Mouse (Mus musculus) liver, embryonic 12.5 days (tissue): ENCODE data around the gene Cyth3. TPM values are rescaled to one million over a fixed set of nuclear protein-coding genes. Genes with fewer than 3 reads are reported as not detected.

Experiments
- ATAC-seq: fragments of 200-750 bp; cut with Nextera tagmentation; 2 replicates; pipeline ENCODE4 v1.8.0; 2017; ENCODE audit warnings: moderate number of reproducible peaks, mild to moderate bottlenecking, moderate library complexity
- H3K27ac ChIP-seq: fragments of 300-500 bp; sonication (generic); 2 replicates; pipeline ENCODE4 v1.5.1; 2016; ENCODE audit warnings: mild to moderate bottlenecking
- H3K27me3 ChIP-seq: fragments of 300-500 bp; sonication (generic); replicated peaks from 2 replicates; pipeline ENCODE4 v1.6.1; 2016; ENCODE audit warnings: mild to moderate bottlenecking, moderate library complexity
- H3K36me3 ChIP-seq: fragments of 300-500 bp; sonication (generic); 2 replicates; pipeline ENCODE4 v1.6.1; 2016; ENCODE audit warnings: mild to moderate bottlenecking, moderate library complexity
- H3K4me1 ChIP-seq: fragments of 300-500 bp; sonication (generic); 2 replicates; pipeline ENCODE4 v1.6.1; 2016
- H3K4me2 ChIP-seq: fragments of 300-500 bp; sonication (generic); 2 replicates; pipeline ENCODE4 v1.6.1; 2016; ENCODE audit warnings: mild to moderate bottlenecking, moderate library complexity
- H3K4me3 ChIP-seq: fragments of 300-500 bp; sonication (generic); 2 replicates; pipeline ENCODE4 v1.5.1; 2016; ENCODE audit warnings: mild to moderate bottlenecking, moderate library complexity
- H3K9ac ChIP-seq: fragments of 300-500 bp; sonication (generic); 2 replicates; pipeline ENCODE4 v1.6.1; 2016; ENCODE audit warnings: mild to moderate bottlenecking, moderate library complexity
- H3K9me3 ChIP-seq: fragments of 300-500 bp; sonication (generic); replicated peaks from 2 replicates; pipeline ENCODE4 v1.6.1; 2016; ENCODE audit warnings: mild to moderate bottlenecking, moderate library complexity
- WGBS: fragments of 180-500 bp; shearing (Covaris S2); methylation state at CpG from one replicate; pipeline ENCODE4 v1.1.7; 2016; ENCODE audit not compliant: insufficient replicate concordance; 5-methylcytosine and 5-hydroxymethylcytosine counted together
- polyA plus RNA-seq: library from polyadenylated mRNA; unstranded; fragments of >200 nt; fragmentation: Nextera tagmentation; extraction: Ambion mirVana; gene quantifications from 2 replicates; pipeline ENCODE4 v1.2.1, GENCODE M21; 2016

Gene Cyth3
- 46.0 and 47.7 TPM in 2 replicates for polyA plus RNA-seq

DNA sequence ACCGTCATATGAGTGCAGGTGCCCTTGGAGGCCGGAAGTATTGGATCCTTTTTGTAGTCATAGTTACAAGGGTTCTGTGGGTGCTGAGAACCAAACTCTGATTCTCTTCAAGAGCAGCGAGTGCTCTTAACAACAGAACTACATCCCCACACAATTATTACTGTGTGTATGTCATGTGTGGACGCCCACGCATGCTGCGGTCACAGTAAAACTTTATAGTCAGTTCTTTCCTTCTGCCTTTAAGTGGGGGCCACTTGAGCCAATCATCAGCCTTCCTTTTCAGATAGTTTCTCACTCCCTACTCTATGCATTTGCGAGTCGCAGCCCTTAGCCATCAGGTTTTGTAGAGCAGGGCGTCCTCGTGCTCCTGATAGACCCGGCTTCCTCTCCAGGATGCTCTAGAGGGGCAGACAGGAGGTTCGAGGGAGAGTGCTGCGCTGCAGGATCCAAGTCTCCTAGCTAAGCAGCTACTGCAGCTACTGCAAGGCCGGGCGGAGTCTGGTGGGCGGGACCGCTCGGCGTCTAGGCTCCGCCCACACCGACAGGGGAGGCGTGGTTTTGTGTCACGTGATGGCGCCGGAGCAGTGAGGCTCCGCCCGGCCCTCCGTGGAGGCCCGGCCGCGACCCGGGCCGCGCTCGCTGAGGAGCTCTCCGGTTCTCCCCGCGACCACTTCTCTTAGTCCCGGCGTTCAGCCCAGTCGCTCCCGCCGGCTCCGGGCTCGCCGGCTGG is at the start of gene Cyth3:
Gene Cyth3, plus strand, starts transcription at position 555 of the 730 bp plus-strand sequence.
- Histone ChIP-seq H3K4me1 (peaks cover 83% of the 10 kb centered on the region), H3K27ac (peak within 1 kb of the TSS; percentile 96), H3K9me3 (no peaks in the 10 kb centered on the region), H3K27me3 (no peaks in the 10 kb centered on the region), H3K36me3 (no peaks in the 10 kb centered on the region), H3K4me2 (peak within 1 kb of the TSS; percentile 90), H3K9ac (peak within 1 kb of the TSS; percentile 100), H3K4me3 (peak within 1 kb of the TSS; percentile 99)
- ATAC-seq, result peak; percentile 80
- WGBS, result 6% methylated on average over 46 of the region's 46 CpGs

- Histone ChIP-seq H3K4me2 (no peak overlapping the region), H3K4me1 (no peaks in the 10 kb centered on the region; the same call in 1 of the 2 replicates), H3K9ac (no peak overlapping the region), H3K27me3 (no peaks in the 10 kb centered on the region; the same call in 1 of the 2 replicates), H3K27ac (no peak overlapping the region), H3K4me3 (no peak overlapping the region), H3K9me3 (no peaks in the 10 kb centered on the region), H3K36me3 (no peaks in the 10 kb centered on the region)
- WGBS, result 76% methylated on average over 4 of the region's 4 CpGs
- ATAC-seq, result no peak
These were observed 49.2 kb upstream of the Cyth3 start for GRCm38 (mm10) chr5:143573067-143573466.

GRCm38 (mm10) chr5:143574261-143575178 is 47.7 kb upstream of the Cyth3 start:
- no peaks in the 10 kb centered on the region for H3K36me3 ChIP-seq
- H3K4me1 ChIP-seq, result no peaks in the 10 kb centered on the region; the same call in 1 of the 2 replicates
- ATAC-seq, result no peak
- 71% methylated on average over 19 of the region's 19 CpGs for WGBS
- H3K27me3 ChIP-seq, result no peaks in the 10 kb centered on the region; the same call in 1 of the 2 replicates
- H3K4me3 ChIP-seq, result no peak overlapping the region
- H3K27ac ChIP-seq, result no peak overlapping the region
- H3K4me2 ChIP-seq, result no peak overlapping the region
- H3K9me3 ChIP-seq, result no peaks in the 10 kb centered on the region
- H3K9ac ChIP-seq, result no peak overlapping the region

DNA sequence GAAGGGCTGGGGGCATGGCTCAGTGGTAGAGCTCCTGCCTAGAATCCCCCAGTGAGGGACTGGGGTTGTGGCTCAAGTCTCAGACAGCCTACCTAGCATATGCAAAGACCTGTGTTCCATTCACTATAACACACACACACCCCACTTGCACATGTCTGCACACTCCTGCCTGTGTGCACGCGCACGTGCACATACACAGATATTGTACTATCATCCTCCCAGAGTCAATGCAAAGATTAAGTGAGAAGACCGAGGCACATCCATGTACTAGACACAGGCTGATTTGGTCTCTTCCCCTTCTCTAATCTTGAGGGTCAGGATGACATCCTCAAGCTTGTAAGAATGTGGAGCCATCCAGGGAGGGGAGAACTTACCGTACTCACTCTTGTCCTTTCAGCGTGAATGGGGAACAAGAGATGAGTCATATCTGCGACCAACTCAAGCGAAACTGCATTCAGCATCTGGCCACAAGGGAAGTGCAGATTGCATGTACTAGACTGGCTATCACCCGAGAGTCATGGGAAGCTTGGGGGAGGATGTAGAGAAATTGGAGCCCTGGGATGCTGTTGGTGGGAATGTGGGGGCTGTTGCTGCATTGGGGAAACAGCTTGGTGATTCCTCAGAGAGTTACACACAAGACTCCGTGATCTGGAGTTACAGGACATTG is 42.6 kb upstream of the Cyth3 start:
- H3K27me3 ChIP-seq, result no peaks in the 10 kb centered on the region; the same call in 1 of the 2 replicates
- no peak for ATAC-seq
- H3K9me3 ChIP-seq, result no peaks in the 10 kb centered on the region
- H3K4me2 ChIP-seq, result no peak overlapping the region
- H3K36me3 ChIP-seq, result no peaks in the 10 kb centered on the region
- H3K4me3 ChIP-seq, result no peak overlapping the region
- H3K4me1 ChIP-seq, result no peaks in the 10 kb centered on the region
- WGBS, result 46% methylated on average over 10 of the region's 10 CpGs
- no peak overlapping the region for H3K27ac ChIP-seq
- H3K9ac ChIP-seq, result no peak overlapping the region

GRCm38 (mm10) chr5:143580982-143581381 is 41.3 kb upstream of the Cyth3 start:
- H3K27ac ChIP-seq, result no peak overlapping the region
- WGBS, result 72% methylated on average over 2 of the region's 2 CpGs
- no peak for ATAC-seq
- no peak overlapping the region for H3K9ac ChIP-seq
- H3K4me1 ChIP-seq, result no peaks in the 10 kb centered on the region
- no peaks in the 10 kb centered on the region; the same call in 1 of the 2 replicates for H3K27me3 ChIP-seq
- no peaks in the 10 kb centered on the region for H3K9me3 ChIP-seq
- no peak overlapping the region for H3K4me2 ChIP-seq
- no peak overlapping the region for H3K4me3 ChIP-seq
- H3K36me3 ChIP-seq, result no peaks in the 10 kb centered on the region

GRCm38 (mm10) chr5:143581874-143582273 is 40.4 kb upstream of the Cyth3 start:
- Histone ChIP-seq H3K4me3 (no peak overlapping the region), H3K9me3 (no peaks in the 10 kb centered on the region), H3K27ac (no peak overlapping the region), H3K4me2 (no peak overlapping the region), H3K27me3 (no peaks in the 10 kb centered on the region), H3K4me1 (no peaks in the 10 kb centered on the region), H3K36me3 (no peaks in the 10 kb centered on the region), H3K9ac (no peak overlapping the region)
- ATAC-seq, result no peak
- 76% methylated on average over 8 of the region's 8 CpGs for WGBS

- Histone ChIP-seq H3K27me3 (0 out of 2 replicates have a peak, but pooled peaks cover 2% of the 10 kb centered on the region), H3K4me3 (no peak overlapping the region), H3K27ac (no peak overlapping the region), H3K9ac (no peak overlapping the region), H3K9me3 (no peaks in the 10 kb centered on the region), H3K4me2 (no peak overlapping the region), H3K36me3 (no peaks in the 10 kb centered on the region), H3K4me1 (no peaks in the 10 kb centered on the region)
- WGBS, result 82% methylated on average over 10 of the region's 10 CpGs
- no peak for ATAC-seq
These were observed 39.2 kb upstream of the Cyth3 start for GRCm38 (mm10) chr5:143583081-143583480.

- Histone ChIP-seq H3K36me3 (no peaks in the 10 kb centered on the region), H3K4me1 (no peaks in the 10 kb centered on the region), H3K27ac (no peak overlapping the region), H3K9me3 (no peaks in the 10 kb centered on the region), H3K4me2 (no peak overlapping the region), H3K9ac (no peak overlapping the region), H3K27me3 (0 out of 2 replicates have a peak, but pooled peaks cover 2% of the 10 kb centered on the region), H3K4me3 (no peak overlapping the region)
- no peak for ATAC-seq
- 77% methylated on average over 5 of the region's 5 CpGs for WGBS
These were observed 37.3 kb upstream of the Cyth3 start for GRCm38 (mm10) chr5:143584982-143585381.

GRCm38 (mm10) chr5:143586386-143586785 is 35.9 kb upstream of the Cyth3 start:
- Histone ChIP-seq H3K4me2 (no peak overlapping the region), H3K4me1 (no peaks in the 10 kb centered on the region), H3K27ac (no peak overlapping the region), H3K27me3 (0 out of 2 replicates have a peak, but pooled peaks cover 2% of the 10 kb centered on the region), H3K36me3 (no peaks in the 10 kb centered on the region), H3K4me3 (no peak overlapping the region), H3K9me3 (no peaks in the 10 kb centered on the region), H3K9ac (no peak overlapping the region)
- WGBS, result 84% methylated on average over 8 of the region's 8 CpGs
- ATAC-seq, result no peak

DNA sequence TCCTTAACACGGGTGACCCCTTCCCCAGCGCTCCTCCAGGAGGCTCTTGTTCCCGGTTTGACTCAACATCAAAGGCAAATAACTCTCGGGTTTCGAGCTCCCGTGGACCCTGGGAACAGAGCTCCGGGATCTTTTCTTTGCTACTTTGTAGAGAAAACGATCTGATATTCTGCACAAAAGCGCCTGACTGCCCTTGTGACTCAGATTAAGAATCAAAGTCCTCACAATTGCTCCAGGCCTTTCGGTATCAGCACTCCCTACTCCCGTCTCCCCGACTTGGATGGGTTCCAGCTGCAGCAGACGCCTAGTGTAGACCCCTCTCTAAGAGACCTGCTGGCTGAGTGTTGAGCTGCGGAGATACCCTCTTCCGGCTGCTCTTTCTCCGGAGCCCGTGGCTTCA is 33.1 kb upstream of the Cyth3 start:
- WGBS, result 59% methylated on average over 17 of the region's 17 CpGs
- Histone ChIP-seq H3K9me3 (no peaks in the 10 kb centered on the region), H3K9ac (no peak overlapping the region), H3K27me3 (0 out of 2 replicates have a peak, but pooled peaks cover 2% of the 10 kb centered on the region), H3K27ac (no peak overlapping the region), H3K4me2 (no peak overlapping the region), H3K4me3 (no peak overlapping the region), H3K36me3 (no peaks in the 10 kb centered on the region), H3K4me1 (no peaks in the 10 kb centered on the region)
- ATAC-seq, result no peak

- Histone ChIP-seq H3K4me1 (no peaks in the 10 kb centered on the region), H3K4me3 (no peak overlapping the region), H3K9me3 (no peaks in the 10 kb centered on the region), H3K27me3 (0 out of 2 replicates have a peak, but pooled peaks cover 2% of the 10 kb centered on the region), H3K9ac (no peak overlapping the region), H3K27ac (no peak overlapping the region), H3K4me2 (no peak overlapping the region), H3K36me3 (no peaks in the 10 kb centered on the region)
- ATAC-seq, result no peak
- 60% methylated on average over 5 of the region's 5 CpGs for WGBS
These were observed 29.3 kb upstream of the Cyth3 start for GRCm38 (mm10) chr5:143592926-143593325.
